Mouse (Mus musculus) stomach, postnatal 0 days (tissue): ENCODE results near the gene Prex1.

Source experiments
- CTCF ChIP-seq: IDR thresholded peaks from 2 replicates; pipeline ENCODE4 v1.5.1; 2016; ENCODE audit warnings: antibody characterized with exemption, low read depth, mild to moderate bottlenecking, moderate library complexity
- EP300 ChIP-seq: optimal IDR thresholded peaks from 2 replicates; pipeline ENCODE3; 2016; ENCODE audit warnings: antibody characterized with exemption

DNA sequence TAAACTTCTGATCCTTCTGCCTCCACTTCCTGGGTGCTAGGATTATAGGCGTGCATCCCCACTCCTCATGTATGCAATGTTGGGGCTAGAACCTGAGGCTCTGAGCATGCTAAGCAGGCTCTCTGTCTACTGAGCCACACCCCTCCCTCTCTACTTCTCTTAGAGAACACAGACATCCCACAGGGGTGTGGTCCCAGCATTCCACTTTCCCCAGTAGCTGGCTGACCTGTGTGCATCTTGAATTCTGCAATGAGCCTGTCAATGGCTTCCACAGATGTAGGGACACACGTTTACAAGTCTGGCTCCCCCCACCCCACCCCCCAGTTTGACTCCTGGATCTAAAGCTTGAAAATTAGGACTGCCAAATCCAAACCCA is 6.3 kb upstream of the Prex1 start:
- TF ChIP-seq CTCF (no peak), EP300 (no peak)
